Mouse (Mus musculus) liver, embryonic 14.5 days (tissue): ENCODE measurements at regions not wholly inside any gene's neighbourhood (a gene's known extent, or its start where the extent isn't known, plus 50 kb on each side); places are given as distances from the start of the nearest gene placed in this dataset.
"Not testable (repeated sequence)": the region's sequence is repeated elsewhere in the genome, so short reads cannot be mapped to it uniquely, and the experiment has no call there.

Experiments used
- ATAC-seq: fragments of 200-750 bp; cut with Nextera tagmentation; 2 replicates; pipeline ENCODE4 v1.8.0; 2017; ENCODE audit warnings: moderate number of reproducible peaks, mild to moderate bottlenecking, moderate library complexity; ENCODE audit not compliant: insufficient read depth
- DNase-seq, 3 experiments: peaks; one replicate each; pipeline ENCODE4 v3.0.0-alpha.2; 2012 to 2013; ENCODE audit warnings: low read depth in 3 of 3, low spot score in 3 of 3
- H3K27ac ChIP-seq: fragments of 300-500 bp; sonication (generic); 2 replicates; pipeline ENCODE4 v1.5.1; 2014; ENCODE audit warnings: moderate library complexity, mild to moderate bottlenecking, control low read depth, inconsistent platforms
- H3K27me3 ChIP-seq: fragments of 300-500 bp; sonication (generic); 2 replicates; pipeline ENCODE4 v1.6.1; 2014; ENCODE audit warnings: mild to moderate bottlenecking, low read length, moderate library complexity; ENCODE audit not compliant: control insufficient read depth, insufficient read depth
- H3K36me3 ChIP-seq: fragments of 300-500 bp; sonication (generic); replicated peaks from 2 replicates; pipeline ENCODE4 v1.6.1; 2014; ENCODE audit warnings: low read depth; ENCODE audit not compliant: control insufficient read depth, insufficient read depth
- H3K4me1 ChIP-seq, 2 experiments: fragments of 200-500 bp in 1 of 2; fragments of 300-500 bp in 1 of 2; sonication (generic) in 1 of 2; replicated peaks; 2 replicates each; pipeline ENCODE4 v1.6.1; 2012 to 2014; ENCODE audit warnings: antibody characterized with exemption in 1 of 2, inconsistent platforms in 1 of 2, low read length in 1 of 2; ENCODE audit not compliant: control insufficient read depth in 2 of 2, insufficient read depth in 2 of 2
- H3K4me2 ChIP-seq: fragments of 300-500 bp; sonication (generic); 2 replicates; pipeline ENCODE4 v1.6.1; 2014; ENCODE audit warnings: low read depth, mild to moderate bottlenecking, control low read depth, moderate library complexity
- H3K4me3 ChIP-seq, 2 experiments: fragments of 200-500 bp in 1 of 2; fragments of 300-500 bp in 1 of 2; sonication (generic) in 1 of 2; 2 replicates each; pipeline ENCODE4 v1.5.1; 2012 to 2014; ENCODE audit warnings: low read depth in 2 of 2, low read length in 2 of 2, mild to moderate bottlenecking in 2 of 2, control low read depth in 1 of 2, inconsistent platforms in 1 of 2, moderate library complexity in 1 of 2; ENCODE audit not compliant: insufficient read depth in 1 of 2
- H3K9ac ChIP-seq: fragments of 300-500 bp; sonication (generic); replicated peaks from 2 replicates; pipeline ENCODE4 v1.6.1; 2014; ENCODE audit warnings: mild to moderate bottlenecking, control low read depth, moderate library complexity
- H3K9me3 ChIP-seq: fragments of 300-500 bp; sonication (generic); 2 replicates; pipeline ENCODE4 v1.6.1; 2016; ENCODE audit warnings: low read length, mixed read lengths; ENCODE audit not compliant: control insufficient read depth
- CTCF ChIP-seq: IDR thresholded peaks from 2 replicates; pipeline ENCODE4 v1.5.1; 2016; ENCODE audit warnings: antibody characterized with exemption, low read depth, control low read depth
- EP300 ChIP-seq: IDR thresholded peaks from 2 replicates; pipeline ENCODE4 v1.6.1; 2016; ENCODE audit warnings: antibody characterized with exemption, low read depth
- WGBS: fragments of 180-500 bp; shearing (Covaris S2); extraction: QIAGEN DNeasy Blood & Tissue Kit; methylation state at CpG from one replicate; pipeline ENCODE4 v1.1.7; 2014; ENCODE audit not compliant: insufficient replicate concordance; 5-methylcytosine and 5-hydroxymethylcytosine counted together

DNA sequence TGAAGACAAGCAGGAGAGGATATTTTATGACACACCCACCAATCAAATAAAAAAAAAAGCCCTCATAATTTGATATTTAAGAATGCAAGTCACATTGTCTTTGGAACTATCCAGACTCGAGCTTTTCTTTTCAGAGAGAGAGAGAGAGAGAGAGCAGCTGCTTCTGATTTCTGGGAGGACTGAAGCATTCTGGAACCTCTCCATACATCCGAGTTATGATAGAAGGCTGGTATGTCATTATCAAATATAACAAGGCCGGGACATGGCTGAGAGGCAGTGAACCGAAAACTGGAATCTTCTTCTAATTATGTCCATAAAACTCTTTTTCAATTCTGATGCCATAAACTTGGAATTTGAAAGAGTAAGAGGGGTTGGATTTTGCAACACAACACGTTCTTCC lies 284.3 kb downstream of the Setd4 start:
- no peak for DNase-seq
- TF ChIP-seq CTCF (no peak), EP300 (no peak)
- Histone ChIP-seq H3K4me1 (no peaks in the 10 kb centered on the region), H3K9ac (no peak overlapping the region), H3K27me3 (no peaks in the 10 kb centered on the region), H3K27ac (no peak overlapping the region), H3K4me3 (no peak overlapping the region), H3K9me3 (no peaks in the 10 kb centered on the region; the same call in 1 of the 2 replicates), H3K4me2 (no peak overlapping the region), H3K36me3 (no peaks in the 10 kb centered on the region)
- no peak for ATAC-seq
- 62% methylated on average over 5 of the region's 5 CpGs for WGBS

DNA sequence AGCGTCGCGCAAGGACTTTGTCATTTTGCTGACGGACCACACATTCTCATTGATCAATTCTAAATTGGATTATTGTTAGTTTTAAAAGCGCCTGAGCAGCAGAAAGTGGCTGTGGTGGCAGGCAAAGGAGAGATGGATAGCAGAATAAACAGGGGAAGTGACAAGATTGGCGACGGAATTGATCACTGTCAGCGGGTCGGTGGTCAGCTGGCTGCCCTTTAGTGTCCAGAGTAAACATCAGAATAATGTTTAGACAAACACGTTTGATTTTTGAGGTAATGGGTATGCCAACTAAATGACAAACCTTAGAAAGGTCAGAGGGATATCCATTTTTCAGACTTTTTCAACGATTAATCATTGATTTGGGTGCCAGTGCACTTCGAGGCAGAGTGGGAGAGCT lies 292.2 kb downstream of the Setd4 start:
- no peak for DNase-seq
- whole genome bisulfite sequencing, result 69% methylated on average over 12 of the region's 12 CpGs

DNA sequence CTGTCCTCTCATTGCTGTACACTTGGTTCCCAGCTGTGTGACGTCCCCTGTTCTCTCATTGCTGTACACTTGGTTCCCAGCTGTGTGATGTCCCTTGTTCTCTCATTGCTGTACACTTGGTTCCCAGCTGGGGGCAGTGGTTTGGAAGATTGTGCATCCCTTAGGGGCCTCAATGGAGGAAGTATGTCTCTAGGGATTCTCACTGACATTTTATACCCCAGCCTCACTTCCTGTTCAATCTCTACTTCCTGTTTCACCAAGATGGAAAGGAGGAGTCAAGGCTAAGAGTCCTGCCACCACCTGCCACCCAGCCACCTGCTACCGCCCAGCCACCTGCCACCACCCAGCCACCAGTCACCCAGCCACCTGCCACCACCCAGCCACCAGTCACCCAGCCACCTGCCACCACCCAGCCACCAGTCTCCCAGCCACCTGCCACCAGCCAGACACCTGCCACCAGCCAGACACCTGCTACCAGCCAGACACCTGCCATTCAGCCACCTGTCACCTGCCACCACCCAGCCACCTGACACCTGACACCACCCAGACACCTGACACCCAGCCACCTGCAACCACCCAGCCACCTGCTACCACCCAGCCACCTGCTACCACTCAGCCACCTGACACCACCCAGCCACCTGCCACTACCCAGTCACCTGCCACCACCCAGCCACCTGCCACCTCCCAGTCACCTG lies 295.1 kb downstream of the Setd4 start:
- Histone ChIP-seq H3K4me3 (no peak overlapping the region), H3K27me3 (no peaks in the 10 kb centered on the region), H3K4me2 (no peak overlapping the region), H3K9ac (no peak overlapping the region), H3K9me3 (no peaks in the 10 kb centered on the region; the same call in 1 of the 2 replicates), H3K36me3 (no peaks in the 10 kb centered on the region), H3K27ac (no peak overlapping the region), H3K4me1 (no peaks in the 10 kb centered on the region)
- ATAC-seq, result no peak
- no peak for DNase-seq
- 81% methylated on average over 2 of the region's 2 CpGs for WGBS
- TF ChIP-seq CTCF (no peak), EP300 (no peak)

More for the DNA sequence above, 292.2 kb downstream of the Setd4 start:
- Histone ChIP-seq H3K27me3 (no peaks in the 10 kb centered on the region), H3K27ac (no peak overlapping the region), H3K9ac (no peak overlapping the region), H3K4me2 (no peak overlapping the region), H3K36me3 (no peaks in the 10 kb centered on the region), H3K4me1 (no peaks in the 10 kb centered on the region), H3K9me3 (no peaks in the 10 kb centered on the region; the same call in 1 of the 2 replicates), H3K4me3 (no peak overlapping the region)
- ATAC-seq, result no peak
- TF ChIP-seq CTCF (no peak), EP300 (no peak)

DNA sequence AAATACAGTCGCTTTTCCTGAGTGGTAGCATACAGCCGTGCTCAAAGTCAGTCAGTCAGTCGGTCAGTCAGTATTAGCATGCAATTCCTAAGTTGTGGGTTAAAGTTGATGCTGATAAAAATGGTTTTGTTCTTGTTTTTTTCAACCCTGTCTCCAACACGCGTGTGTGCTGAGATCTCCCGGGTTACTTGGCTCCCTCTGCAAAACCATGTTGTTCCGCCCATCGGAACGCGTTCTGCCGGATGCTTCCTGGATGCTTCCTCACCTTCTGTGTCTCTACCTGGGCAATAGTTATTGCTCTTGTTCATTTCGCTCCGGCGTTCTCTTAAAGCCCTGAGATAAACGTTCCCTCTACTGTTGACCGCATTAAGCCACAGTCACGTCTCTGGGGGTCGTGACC lies 296.9 kb downstream of the Setd4 start:
- H3K36me3 ChIP-seq, result no peaks in the 10 kb centered on the region
- ATAC-seq (no peak), DNase-seq (no peak)
- no peaks in the 10 kb centered on the region; the same call in 1 of the 2 replicates for H3K9me3 ChIP-seq
- H3K27me3 ChIP-seq, result no peaks in the 10 kb centered on the region
- no peak overlapping the region for H3K27ac ChIP-seq
- no peak overlapping the region for H3K9ac ChIP-seq
- no peak overlapping the region for H3K4me2 ChIP-seq
- TF ChIP-seq EP300 (no peak), CTCF (no peak)
- no peaks in the 10 kb centered on the region for H3K4me1 ChIP-seq
- H3K4me3 ChIP-seq, result no peak overlapping the region
- 79% methylated on average over 18 of the region's 18 CpGs for WGBS

DNA sequence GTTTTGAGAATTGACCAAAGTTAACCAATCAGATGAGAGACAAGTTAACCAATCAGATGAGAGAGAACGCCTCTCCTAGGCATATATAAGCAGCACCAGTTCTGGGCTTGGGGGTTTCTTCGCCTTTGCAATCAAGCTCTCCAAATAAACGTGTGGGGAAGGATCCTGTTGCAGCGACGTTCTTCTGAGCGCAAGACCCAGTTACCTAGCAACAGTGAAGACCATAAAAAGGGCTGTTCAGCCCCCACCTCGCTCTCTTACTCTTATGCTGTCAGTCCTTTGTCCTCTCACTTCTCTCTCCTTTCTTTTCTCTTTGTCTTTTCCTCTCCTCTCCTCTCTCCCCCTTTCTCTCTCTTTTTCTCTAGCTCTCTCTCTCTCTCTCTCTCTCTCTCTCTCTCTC lies 297.7 kb downstream of the Setd4 start:
- not testable (repeated sequence) for DNase-seq, H3K4me3 ChIP-seq, H3K4me1 ChIP-seq, ATAC-seq, H3K27me3 ChIP-seq, H3K4me2 ChIP-seq, H3K36me3 ChIP-seq, H3K27ac ChIP-seq, H3K9ac ChIP-seq, H3K9me3 ChIP-seq
- 49% methylated on average over 7 of the region's 7 CpGs for WGBS
